Mouse (Mus musculus) neural tube, embryonic 10.5 days (tissue): ENCODE results near the gene Col5a1.

ENCODE experiments used
- DNase-seq: peaks from one replicate; pipeline ENCODE4 v3.0.0-alpha.2; 2017; ENCODE audit warnings: low spot score; ENCODE audit errors: extremely low spot score

Col5a1 gene

GRCm38 (mm10) chr2:27918106-27918505 is 31.9 kb downstream of the Col5a1 start:
- DNase-seq, result no peak

- DNase-seq, result no peak
Measured at GRCm38 (mm10) chr2:27919309-27919850, 33.2 kb downstream of the Col5a1 start.

GRCm38 (mm10) chr2:27922053-27922452 is 35.8 kb downstream of the Col5a1 start:
- DNase-seq, result no peak

- DNase-seq, result no peak
Measured at GRCm38 (mm10) chr2:27923718-27924117, 37.5 kb downstream of the Col5a1 start.

GRCm38 (mm10) chr2:27924463-27924862 is 38.2 kb downstream of the Col5a1 start:
- no peak for DNase-seq

- DNase-seq, result peak; percentile 43
Measured at GRCm38 (mm10) chr2:27926478-27927165, 40.4 kb downstream of the Col5a1 start.

GRCm38 (mm10) chr2:27930471-27931015 is 44.3 kb downstream of the Col5a1 start:
- no peak for DNase-seq

- no peak for DNase-seq
Measured at GRCm38 (mm10) chr2:27931130-27931529, 44.9 kb downstream of the Col5a1 start.

GRCm38 (mm10) chr2:27931971-27932370 is 45.7 kb downstream of the Col5a1 start:
- no peak for DNase-seq

GRCm38 (mm10) chr2:27934269-27934668 is 48.0 kb downstream of the Col5a1 start:
- DNase-seq, result no peak

GRCm38 (mm10) chr2:27934831-27935230 is 48.6 kb downstream of the Col5a1 start:
- no peak for DNase-seq

- DNase-seq, result no peak
Measured at GRCm38 (mm10) chr2:27935441-27935840, 49.2 kb downstream of the Col5a1 start.

GRCm38 (mm10) chr2:27936607-27937191 is 50.5 kb downstream of the Col5a1 start:
- DNase-seq, result no peak

GRCm38 (mm10) chr2:27939433-27939832 is 53.2 kb downstream of the Col5a1 start:
- DNase-seq, result no peak

- DNase-seq, result no peak
Measured at GRCm38 (mm10) chr2:27940144-27940543, 53.9 kb downstream of the Col5a1 start.

GRCm38 (mm10) chr2:27947252-27947651 is 61.0 kb downstream of the Col5a1 start:
- no peak for DNase-seq

GRCm38 (mm10) chr2:27947917-27948316 is 61.7 kb downstream of the Col5a1 start:
- DNase-seq, result no peak

- DNase-seq, result no peak
Measured at GRCm38 (mm10) chr2:27953866-27954265, 67.6 kb downstream of the Col5a1 start.

- DNase-seq, result no peak
Measured at GRCm38 (mm10) chr2:27954924-27955323, 68.7 kb downstream of the Col5a1 start.

- DNase-seq, result no peak
Measured at GRCm38 (mm10) chr2:27956751-27957150, 70.5 kb downstream of the Col5a1 start.

- no peak for DNase-seq
Measured at GRCm38 (mm10) chr2:27957184-27957583, 71.0 kb downstream of the Col5a1 start.

GRCm38 (mm10) chr2:27959275-27959674 is 73.0 kb downstream of the Col5a1 start:
- DNase-seq, result no peak

- no peak for DNase-seq
Measured at GRCm38 (mm10) chr2:27961190-27961589, 75.0 kb downstream of the Col5a1 start.
